Mouse (Mus musculus): Measurements from ENCODE around the gene Jun.
A peak's percentile ranks its signal among the peaks of the same experiment; 100 is the strongest.

Gene Jun

DNA sequence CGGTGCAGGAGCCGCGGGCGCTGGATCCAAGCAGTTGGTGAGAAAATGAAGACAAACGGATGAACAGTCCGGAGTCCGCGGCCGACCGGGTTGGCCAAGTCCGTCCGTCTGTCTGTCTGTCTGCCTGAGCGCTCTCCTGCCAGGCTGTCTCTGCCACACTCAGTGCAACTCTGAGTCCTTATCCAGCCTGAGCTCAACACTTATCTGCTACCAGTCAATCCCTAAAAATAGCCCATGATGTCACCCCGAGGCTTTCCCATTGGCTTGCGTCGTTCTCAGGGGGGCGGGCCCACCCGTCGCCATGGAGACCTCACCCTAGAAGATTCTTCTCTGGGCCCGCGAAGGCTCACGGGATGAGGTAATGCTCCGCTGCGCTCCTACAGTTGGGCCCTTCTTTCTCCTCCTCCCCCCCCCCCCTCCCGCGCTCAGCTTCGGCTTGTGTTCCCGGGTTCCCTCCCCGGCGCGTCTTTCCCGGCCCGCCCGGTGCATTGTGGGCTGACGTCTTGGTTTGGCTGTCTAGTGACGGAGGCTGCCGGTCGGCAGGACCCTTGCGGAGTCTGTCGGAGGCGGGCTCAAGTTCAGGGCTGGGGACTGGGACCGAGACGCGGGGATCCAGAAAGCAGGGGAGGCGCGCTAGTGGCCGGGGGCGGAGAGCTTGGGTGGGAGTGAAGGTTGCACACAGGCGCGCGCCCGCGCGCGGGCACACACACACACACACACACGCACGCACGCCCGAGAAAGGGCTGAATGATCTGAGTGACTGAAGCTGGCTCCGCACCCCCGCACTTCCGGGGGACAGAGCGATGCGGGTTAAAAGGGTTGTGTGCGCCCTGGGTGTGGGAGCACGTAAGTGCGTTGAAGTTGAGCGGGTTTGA lies at the start of gene Jun:
Jun (minus strand) TSS at position 198 of the 875 bp plus-strand sequence.
- DNase-seq (ENCODE audit: extremely low read depth, low read depth, low spot score), result peak; percentile 88

DNA sequence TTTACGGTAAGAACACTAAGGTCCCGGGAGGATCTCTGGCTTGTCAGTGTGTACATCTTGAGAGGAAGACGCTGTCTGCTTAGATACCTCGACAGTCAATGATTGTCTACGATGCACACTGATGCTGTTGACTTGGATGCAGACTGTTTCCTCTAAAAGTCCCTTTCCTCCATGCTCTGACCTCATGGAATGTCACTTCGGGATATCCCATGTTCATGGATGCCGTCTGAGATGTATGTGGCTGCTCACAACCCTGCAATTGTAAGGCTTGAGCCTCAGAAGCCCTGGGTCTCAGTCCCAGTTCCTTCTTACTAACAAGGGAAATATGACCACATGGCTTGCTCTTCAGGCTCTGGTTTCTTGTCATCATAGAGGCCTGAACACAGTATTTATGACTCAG lies 49.7 kb upstream of the Jun start:
- DNase-seq (ENCODE audit: extremely low read depth, low read depth, low spot score), result no peak

DNA sequence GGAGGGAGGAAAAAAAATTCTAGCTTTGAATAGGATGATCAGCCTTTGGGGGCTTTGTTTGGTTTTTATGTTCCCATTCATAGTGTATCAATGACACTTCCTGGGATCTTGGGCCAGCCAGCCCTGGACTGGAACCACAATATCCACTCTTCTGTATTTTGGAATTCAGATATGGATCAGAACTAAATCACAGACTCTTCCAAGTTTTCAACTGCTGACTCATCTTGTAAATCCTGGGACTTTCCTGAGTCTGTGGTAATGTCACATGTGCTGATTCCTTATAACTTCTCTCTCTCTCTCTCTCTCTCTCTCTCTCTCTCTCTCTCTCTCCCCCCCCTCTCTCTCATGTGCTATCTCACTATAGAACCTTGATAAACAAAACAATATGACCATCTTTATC lies 48.7 kb upstream of the Jun start:
- no peak for DNase-seq (ENCODE audit: extremely low read depth, low read depth, low spot score)

DNA sequence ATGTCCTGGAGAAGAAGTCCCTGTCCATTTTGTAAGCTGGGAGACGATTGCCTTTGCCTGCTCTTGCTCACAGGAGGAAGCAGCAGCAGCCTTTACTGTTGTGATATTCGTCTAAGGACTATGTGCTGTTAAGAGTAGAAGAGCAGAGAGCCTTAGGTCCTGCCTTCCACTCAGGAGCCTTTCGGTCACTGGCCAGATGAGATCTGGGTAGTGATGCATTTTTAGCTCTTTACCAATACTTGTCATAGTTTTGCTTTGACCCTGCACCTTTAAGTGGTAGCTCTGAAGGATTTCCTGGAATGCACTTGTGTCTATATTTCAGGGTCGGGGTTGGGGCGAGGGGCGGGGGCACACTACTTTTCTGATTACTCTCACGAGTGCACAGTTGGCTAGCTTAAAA lies 47.4 kb upstream of the Jun start:
- DNase-seq (ENCODE audit: extremely low read depth, low read depth, low spot score), result no peak

DNA sequence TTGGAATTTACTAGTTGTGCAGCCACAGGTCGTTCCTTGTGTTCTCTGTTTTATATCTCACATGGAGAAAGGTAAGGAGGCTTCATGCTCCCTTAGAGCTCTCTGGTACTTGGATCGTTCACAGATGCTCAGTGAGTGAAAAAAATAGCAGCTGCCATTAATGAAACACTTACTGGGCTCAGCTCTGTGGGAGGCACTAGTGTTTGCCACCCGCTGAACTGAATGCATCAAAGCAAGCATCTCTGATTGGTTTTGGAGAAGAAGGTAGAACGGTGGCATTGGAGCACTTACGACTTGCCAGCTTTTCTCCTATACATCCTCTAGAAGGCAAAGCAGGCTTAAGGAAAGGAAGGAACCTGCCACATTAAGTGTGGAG lies 46.7 kb upstream of the Jun start:
- no peak for DNase-seq (ENCODE audit: extremely low read depth, low read depth, low spot score)

DNA sequence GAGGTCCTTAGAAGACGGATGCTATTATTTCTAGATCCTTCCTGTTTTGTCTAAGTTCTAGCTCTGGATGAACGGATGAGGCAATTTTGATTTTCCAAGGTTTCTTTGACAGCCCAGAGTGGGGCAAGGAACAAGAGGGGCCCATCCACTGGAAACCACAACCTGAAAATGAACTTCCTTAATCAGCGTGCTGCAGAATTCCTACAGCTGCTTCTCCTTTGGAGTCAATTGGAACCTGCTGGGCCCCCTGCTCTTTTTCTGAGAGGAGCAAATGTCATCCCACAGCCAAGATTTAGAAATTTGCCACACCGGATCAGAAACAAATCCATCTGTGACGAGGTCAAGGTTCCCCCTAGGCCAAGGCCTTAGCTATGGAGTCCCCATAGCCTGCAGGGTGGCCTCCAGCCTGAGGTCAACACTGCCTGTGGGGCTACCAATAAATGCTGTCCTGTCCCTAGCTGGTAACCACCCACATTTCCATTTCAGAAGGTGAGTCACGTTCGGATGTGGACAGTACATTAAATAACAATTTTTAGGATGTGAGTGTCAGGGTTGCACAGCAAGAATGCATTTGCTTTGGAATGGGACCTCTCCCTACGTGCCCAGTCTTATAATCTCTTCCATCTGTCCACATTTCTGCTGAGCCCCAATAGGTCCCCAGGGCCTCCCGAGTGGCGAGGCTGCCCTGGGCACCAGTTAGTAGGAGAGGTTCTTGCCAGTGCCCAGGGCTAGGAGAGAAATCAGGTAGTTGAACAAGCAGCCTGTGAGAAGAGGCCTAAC lies 46.1 kb upstream of the Jun start:
- DNase-seq (ENCODE audit: extremely low read depth, low read depth, low spot score), result no peak

DNA sequence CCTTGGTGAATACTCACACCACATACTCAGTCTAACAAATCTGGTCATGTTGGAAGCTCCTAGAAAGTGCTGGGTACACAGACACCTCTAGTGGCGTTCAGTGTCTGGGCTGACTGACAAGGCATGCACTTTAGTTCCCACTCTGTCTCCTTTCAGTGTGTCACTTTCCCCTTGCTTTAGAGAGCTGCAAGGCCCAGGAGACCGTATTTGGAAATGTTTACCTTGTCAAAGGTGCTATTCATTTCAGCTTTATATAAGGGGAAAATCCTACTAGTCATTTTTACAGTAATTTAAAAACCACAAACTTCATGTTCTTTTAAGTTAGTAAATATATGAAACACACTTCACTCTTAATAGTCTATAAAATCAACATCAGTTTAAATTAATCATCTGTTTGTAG lies 44.7 kb upstream of the Jun start:
- DNase-seq (ENCODE audit: extremely low read depth, low read depth, low spot score), result no peak

DNA sequence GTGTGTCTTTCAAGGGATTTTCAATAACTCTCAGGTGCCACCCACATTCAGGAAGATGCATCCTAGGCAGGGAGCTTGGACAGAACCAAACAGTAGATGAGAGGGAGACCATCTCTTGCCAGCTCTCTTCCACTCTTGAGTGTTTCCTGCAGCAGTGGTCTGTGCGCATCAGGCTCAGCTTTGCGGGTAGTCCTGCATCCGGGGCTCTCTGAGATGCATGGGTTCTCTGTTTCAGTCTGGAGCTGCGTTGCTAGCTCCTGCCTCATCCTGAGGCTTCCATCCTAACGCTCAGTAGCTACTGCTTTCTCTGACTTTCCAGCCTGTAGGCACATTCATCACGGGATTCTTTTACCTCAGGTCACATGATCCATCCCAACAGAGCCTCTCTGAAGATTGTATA lies 43.9 kb upstream of the Jun start:
- no peak for DNase-seq (ENCODE audit: extremely low read depth, low read depth, low spot score)

DNA sequence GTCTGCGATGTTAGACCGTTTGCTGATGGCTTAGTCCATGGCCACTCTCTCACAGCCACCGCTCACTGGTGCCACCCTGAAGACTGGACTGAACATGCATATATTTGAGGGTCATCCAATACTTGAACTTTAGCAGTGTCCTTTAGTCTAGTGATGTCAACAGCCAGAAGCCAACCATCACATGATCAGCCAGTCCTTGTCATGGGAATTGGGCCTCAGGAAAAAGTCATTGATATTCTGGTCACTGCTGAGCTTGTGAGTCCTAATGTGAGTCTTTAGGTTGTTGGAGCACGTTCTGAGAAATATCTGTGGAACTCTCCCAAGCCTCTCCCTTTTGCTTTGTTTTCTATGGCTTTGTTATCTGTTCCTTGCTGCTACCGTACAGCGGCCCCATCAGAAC lies 43.3 kb upstream of the Jun start:
- DNase-seq (ENCODE audit: extremely low read depth, low read depth, low spot score), result no peak

DNA sequence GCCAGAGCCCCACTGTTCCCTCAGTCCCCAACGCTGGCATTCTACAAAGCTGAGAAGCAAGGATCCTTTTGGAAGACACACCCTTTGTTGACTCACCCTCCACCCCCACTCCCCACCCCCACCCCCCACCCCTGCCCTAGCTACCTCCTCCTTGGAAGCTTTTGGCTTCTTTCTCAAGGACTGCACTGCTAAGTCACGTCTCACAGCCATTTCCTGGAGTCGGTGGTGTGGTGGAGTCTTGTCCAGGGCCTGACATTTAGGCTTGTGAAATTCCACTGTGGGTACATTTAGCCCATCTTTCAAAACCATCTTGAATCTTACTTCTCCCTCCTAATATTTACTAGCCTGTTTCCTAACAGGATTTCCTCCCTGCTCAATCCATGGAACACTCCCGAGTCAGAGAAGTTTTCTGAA lies 42.7 kb upstream of the Jun start:
- no peak for DNase-seq (ENCODE audit: extremely low read depth, low read depth, low spot score)

DNA sequence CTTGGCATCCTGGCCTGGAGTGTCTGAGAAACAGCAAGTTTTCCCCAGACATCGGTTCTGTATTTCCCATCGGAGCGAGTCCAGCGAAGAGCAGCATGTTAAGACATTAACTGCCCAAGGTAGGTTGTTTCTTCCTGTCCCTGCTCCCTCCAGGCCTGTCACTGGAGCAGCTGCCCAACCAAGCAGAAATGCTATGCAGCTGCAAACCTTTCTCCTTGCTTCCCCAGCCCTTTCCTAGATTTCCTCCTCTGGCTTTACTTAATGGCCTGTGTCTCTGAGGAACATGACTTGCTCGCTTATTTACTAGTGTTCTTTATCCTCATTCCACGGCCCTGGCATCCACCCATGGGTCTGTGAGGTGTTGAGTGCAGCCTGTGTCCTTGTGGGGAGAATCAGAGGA lies 41.6 kb upstream of the Jun start:
- DNase-seq (ENCODE audit: extremely low read depth, low read depth, low spot score), result no peak

DNA sequence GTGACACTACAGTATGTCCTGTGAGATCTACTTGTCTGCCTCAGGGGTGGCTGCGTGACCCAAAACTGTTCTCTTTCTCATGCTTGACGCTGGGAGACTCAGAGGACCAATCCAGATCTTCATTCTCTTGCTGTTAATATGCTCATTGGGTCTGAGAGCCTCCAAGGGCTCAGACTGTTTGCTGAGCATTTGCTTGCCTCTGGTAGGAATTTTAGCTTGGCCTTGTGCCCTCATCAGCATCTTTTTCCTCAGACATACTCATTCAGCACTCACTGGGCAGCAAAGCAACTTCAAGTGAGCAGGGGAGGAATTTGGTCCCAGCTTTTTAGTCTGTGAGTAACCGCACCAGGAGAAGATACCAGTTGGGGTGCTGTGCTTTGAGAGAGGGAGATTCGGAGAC lies 40.5 kb upstream of the Jun start:
- no peak for DNase-seq (ENCODE audit: extremely low read depth, low read depth, low spot score)

DNA sequence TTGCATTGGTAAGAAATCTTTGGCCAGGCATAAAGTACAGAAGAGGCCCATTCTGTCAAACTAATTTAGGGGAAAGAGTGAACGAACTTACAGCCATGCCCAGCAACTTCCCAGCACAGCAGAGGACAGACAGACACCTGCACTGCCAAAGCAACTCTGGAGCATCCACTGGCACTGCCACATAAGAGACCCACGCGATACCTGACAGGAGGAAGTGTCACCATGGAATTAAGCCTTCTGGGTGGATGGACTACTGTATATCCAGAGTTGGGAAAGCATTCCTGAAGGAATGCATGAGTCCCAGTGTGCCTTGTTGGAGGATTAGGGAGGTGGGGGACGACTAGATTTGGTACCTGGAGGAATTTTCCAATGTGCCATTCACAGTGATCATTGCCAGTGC lies 39.5 kb upstream of the Jun start:
- no peak for DNase-seq (ENCODE audit: extremely low read depth, low read depth, low spot score)

DNA sequence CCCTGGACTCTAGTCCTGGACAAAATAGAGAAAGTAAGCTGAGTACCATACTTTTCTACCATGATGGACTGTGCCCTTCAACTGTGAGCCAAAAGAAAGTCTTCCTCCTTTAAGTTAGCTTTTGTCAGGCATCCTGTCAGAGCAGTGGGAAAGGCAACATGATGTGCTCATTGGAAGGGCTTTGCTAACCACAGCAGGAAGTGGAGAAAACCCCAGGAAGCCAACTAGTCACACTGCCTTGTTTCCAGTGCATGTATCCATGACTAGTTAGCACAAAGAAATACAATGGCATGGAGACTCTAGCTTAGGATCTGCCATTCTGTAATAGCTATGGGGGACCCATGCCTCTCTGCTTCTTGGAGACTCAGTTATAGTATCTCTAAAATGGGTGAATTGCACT lies 37.9 kb upstream of the Jun start:
- no peak for DNase-seq (ENCODE audit: extremely low read depth, low read depth, low spot score)

DNA sequence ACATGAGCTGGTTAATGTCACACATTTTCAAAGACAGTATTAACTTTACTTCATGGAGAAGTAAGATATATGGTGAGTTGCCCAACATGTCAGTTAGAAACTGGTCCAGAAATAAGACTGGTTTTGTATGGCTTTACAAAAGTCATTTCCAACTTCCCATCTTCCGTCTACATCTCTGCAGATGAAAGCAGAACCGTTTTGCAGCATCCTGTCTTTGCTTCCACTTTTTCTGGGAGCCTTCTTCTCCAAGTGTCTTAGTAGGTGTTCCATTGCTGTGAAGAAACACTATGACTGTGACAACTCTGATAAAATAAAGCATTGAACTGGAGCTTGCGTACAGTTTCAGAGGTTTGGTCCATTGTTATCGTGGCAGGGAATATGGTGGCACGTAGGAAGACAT lies 37.0 kb upstream of the Jun start:
- DNase-seq (ENCODE audit: extremely low read depth, low read depth, low spot score), result no peak

DNA sequence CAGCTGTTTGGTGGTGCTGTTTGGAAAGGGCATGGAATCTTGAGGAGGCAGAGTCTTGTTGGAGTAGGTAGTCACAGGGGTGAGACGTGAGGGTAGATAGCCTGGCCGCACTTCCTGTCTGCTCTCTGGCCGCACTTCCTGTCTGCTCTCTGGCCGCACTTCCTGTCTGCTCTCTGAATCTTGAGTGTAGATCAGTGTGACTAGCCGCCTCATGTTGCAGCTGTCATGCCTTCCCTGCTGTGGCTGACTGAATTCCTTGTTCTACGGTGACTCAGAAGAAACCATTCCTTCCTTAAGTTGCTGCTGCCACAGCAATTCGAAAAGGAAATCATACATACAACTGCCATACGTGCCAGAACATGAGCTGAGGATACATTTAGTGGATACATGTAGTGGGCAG lies 31.9 kb upstream of the Jun start:
- no peak for DNase-seq (ENCODE audit: extremely low read depth, low read depth, low spot score)

DNA sequence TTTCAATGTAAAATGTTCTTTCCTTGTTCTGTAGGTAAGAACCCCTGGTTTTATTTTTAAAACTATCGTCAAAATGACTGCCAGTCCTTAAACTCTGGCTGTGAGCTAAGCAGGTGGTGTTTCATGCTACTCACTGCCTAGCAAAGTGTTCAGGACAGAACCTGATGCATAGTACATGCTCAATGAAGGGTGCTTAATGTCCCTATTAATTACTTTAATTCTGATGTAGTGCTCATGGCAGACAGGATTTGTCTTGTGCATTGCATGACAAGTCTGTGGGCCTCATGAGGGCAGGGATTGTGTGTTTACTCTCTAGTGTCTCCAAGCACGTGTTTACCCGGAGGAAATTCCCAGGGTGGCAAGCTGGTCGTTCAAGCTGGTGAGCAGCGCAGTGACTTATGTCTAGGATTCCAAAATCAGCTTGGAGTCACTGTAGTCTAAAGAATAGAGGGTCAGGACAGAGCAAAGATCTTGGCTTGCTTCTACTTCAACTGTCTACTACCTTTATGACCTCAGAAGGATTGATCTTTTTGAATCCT lies 31.2 kb upstream of the Jun start:
- no peak for DNase-seq (ENCODE audit: extremely low read depth, low read depth, low spot score)

DNA sequence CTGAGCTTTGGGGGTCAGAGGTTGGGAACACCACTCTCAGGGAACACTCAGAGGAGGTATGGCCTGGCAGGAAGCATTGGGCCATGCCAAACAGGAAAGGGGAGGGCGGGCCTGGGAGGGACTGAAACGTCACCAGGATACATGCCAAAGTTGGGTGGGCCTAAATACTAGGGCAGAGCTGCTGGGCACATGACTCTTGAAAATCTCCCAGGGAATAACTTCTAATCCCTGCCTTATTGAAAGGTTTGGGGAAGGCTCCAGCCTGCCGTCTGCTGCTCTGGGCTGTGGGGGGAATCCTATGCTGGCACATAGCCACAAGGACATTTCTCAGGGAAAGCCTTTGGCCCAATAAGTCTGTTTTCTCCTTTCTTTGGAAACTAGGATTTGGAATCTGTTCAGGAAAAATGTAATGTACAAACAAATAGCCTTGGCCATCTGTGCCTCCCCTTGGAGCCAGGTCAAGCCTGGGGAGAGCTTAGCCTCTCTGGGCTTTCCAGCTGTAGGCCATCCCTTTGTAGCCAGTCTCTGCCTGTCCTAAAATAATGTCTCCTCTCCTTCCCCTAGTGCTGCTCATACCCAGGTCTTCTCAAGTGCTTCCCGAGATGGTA lies 30.6 kb upstream of the Jun start:
- DNase-seq (ENCODE audit: extremely low read depth, low read depth, low spot score), result no peak

DNA sequence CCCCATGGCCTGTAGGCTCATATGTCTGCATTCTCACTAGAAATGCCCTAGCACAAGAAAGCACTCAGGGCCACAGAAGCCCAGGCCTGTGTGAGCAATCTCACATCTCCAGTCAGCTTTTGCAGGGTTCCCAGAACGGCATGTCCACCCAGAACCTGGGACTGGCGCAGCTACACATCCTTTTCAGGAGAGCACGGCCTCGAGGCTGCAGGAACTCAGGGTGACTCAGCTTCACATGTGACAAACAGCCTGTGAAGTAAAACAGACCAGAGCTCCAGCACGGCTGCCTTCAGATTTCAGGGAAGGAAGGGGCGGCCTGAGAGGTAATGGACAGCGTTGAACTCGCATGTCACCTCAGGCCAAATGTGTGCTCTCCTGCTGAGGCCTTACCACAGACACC lies 29.6 kb upstream of the Jun start:
- DNase-seq (ENCODE audit: extremely low read depth, low read depth, low spot score), result no peak

DNA sequence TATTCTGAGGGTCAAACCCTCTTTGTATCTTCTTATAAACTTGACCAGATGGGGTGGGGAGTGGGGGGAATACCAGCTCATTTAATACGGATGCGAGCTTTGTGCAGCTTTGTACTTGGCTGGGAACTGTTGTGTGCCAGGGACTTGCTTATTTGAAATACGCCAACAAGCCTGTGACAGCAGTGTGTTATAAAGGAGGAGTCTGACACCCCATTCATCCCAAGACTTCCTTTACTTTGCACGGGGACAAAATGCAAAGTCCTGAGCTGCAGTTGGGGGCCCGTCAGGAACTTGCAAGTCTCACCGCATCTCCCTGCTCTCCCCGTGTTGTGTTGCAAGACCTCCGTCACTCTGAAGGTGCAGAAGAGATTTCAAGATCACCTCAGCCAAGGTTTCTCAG lies 26.6 kb upstream of the Jun start:
- DNase-seq (ENCODE audit: extremely low read depth, low read depth, low spot score), result no peak

DNA sequence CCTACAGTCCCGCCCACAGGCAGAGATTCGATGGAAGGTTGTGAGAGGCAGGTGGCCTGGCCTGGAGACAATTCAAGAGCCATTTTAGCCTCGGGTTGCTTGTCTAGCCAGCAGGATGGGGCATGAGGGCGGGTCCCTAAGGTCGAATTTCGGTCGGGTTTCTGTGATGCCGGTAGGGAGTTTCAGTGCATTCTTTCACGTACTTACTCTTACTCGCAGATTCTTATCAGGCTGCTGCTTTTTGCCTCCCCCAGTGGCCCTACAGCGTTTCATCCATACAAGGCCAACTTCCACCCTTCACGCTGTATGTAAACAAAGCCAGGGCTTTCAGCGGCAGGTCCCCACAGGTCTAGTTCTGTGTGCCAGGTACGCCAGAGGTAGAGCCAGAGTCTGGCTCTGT lies 24.3 kb upstream of the Jun start:
- peak; percentile 67 for DNase-seq (ENCODE audit: extremely low read depth, low read depth, low spot score)

DNA sequence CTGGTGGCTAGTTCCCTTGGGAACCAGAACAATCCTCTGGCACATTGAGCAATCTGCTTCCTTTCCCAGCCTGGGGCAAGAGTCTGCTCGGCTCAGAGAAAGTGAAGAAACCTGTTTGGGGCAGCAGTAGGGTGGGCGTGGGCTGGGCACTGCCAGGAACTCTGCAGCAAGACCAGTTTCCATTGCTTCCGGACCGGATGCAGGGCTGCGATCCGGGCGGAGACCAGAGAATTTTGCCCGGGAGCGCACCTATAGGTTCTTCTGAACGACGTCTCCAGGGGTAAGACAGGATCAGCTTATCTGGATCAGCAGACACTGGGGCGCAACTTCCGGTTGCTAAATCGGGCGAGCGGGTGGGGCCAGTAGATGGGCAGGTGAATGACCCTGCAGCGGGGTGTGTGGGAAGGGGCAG lies 23.6 kb upstream of the Jun start:
- DNase-seq (ENCODE audit: extremely low read depth, low read depth, low spot score), result peak; percentile 55
